Mouse (Mus musculus) heart, embryonic 13.5 days (tissue): Measurements from ENCODE around the gene Cacnb3. TPM values are rescaled to one million over a fixed set of nuclear protein-coding genes. Genes with fewer than 3 reads are reported as not detected.

Experiments
- polyA plus RNA-seq: library from polyadenylated mRNA; unstranded; fragments of >200 nt; fragmentation: Nextera tagmentation; extraction: Ambion mirVana; gene quantifications from 2 replicates; pipeline ENCODE4 v1.2.1, GENCODE M21; 2015

Gene Cacnb3
- polyA plus RNA-seq, 1 experiment from 2014 or later, result 10.8 TPM

Other genes starting within 250 kb of the Cacnb3 start
- gene Olfr283, start 249.9 kb upstream of the Cacnb3 start, polyA plus RNA-seq, result not detected in 2 replicates
- not detected in 2 replicates for gene Olfr282, start 199.6 kb upstream of the Cacnb3 start, polyA plus RNA-seq
- not detected in 2 replicates for gene Olfr281, start 178.3 kb upstream of the Cacnb3 start, polyA plus RNA-seq
- gene OR5BS1P, start 160.9 kb upstream of the Cacnb3 start, polyA plus RNA-seq, result not detected in 2 replicates
- gene Lalba, start 148.1 kb upstream of the Cacnb3 start, polyA plus RNA-seq, result not detected in 2 replicates
- not detected in 2 replicates for gene Olfr279, start 138.4 kb upstream of the Cacnb3 start, polyA plus RNA-seq
- 80.4 and 81.1 TPM in 2 replicates for gene Kansl2, start 96.6 kb upstream of the Cacnb3 start, polyA plus RNA-seq
- 35.2 and 35.8 TPM in 2 replicates for gene Ccnt1, start 59.9 kb upstream of the Cacnb3 start, polyA plus RNA-seq
- 0.29 and 0.48 TPM in 2 replicates for gene 4930415O20Rik, start 59.8 kb upstream of the Cacnb3 start, polyA plus RNA-seq
- gene Adcy6, start 20.8 kb upstream of the Cacnb3 start, polyA plus RNA-seq, result 29.0 and 32.4 TPM in 2 replicates
- 16.5 and 20.8 TPM in 2 replicates for gene Ddx23, start 32.1 kb downstream of the Cacnb3 start, polyA plus RNA-seq
- 1.3 TPM in 2 replicates for gene Rnd1, start 46.6 kb downstream of the Cacnb3 start, polyA plus RNA-seq
- 0.32 and 0.39 TPM in 2 replicates for gene Ccdc65, start 77.4 kb downstream of the Cacnb3 start, polyA plus RNA-seq
- gene Fkbp11, start 97.4 kb downstream of the Cacnb3 start, polyA plus RNA-seq, result 19.8 and 24.5 TPM in 2 replicates
- gene Arf3, start 132.4 kb downstream of the Cacnb3 start, polyA plus RNA-seq, result 31.2 and 32.5 TPM in 2 replicates
- gene Wnt10b, start 147.3 kb downstream of the Cacnb3 start, polyA plus RNA-seq, result 0.07 TPM in 1 of 2 replicates, not detected in the other
- gene Wnt1, start 159.0 kb downstream of the Cacnb3 start, polyA plus RNA-seq, result not detected in 2 replicates
- gene Ddn, start 178.7 kb downstream of the Cacnb3 start, polyA plus RNA-seq, result 0.09 and 0.16 TPM in 2 replicates
- 88.3 and 95.1 TPM in 2 replicates for gene Prkag1, start 200.7 kb downstream of the Cacnb3 start, polyA plus RNA-seq
- 8.1 and 8.9 TPM in 2 replicates for gene Kmt2d, start 240.4 kb downstream of the Cacnb3 start, polyA plus RNA-seq